Mouse (Mus musculus): ENCODE measurements around the gene Adrm1. TPM values are rescaled to one million over a fixed set of nuclear protein-coding genes. Genes with fewer than 3 reads are reported as not detected.

The Adrm1 gene
- total RNA-seq, 2 experiments from 2014 or later: 73.1 to 83.5 TPM

DNA sequence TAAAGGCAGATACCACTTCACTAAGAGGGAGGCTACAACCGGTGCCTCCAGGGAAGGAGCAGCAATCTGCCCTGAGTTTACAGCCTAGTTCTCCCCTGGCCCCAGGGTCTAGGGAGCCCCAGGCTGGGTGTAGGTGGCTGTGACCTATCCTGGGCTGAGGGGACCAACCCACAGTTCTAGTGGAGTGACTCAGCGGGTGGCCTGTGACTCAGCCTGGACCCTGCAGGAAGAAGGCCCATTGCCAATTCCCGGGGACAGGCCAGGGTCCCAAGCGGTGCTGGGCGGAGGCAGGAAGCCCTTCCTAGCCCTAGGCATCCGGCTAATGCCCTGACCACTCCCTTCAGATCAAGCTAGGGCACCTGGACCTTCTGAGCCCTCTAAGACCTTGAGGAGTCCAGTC is 44.7 kb downstream of the Adrm1 start:
- intact Hi-C loops (cut with DNase I): no loop called here
- DNase-seq (ENCODE audit: low spot score): peak; percentile 64

DNA sequence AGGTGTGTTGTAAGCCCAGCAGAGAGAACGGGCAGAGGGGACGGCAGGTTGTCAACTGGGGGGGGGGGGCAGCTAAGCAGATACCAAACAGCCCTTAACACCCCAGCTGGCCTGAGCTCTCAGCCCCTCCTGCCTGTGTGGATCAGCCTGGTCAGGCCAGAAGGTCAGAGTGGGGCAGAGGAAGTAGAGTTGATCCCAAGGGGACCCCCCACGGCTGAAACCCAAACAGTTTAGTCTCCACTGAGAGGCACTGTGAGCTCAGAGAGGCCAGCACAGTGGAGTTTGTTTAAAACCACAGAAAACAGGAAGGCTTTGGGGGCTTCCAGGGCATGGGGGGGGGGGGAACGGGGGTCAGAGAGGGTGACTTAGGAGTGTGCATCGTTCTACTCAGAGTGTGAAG is 45.6 kb downstream of the Adrm1 start:
- intact Hi-C loops (cut with DNase I): no loop called here
- DNase-seq (ENCODE audit: low spot score): no peak

DNA sequence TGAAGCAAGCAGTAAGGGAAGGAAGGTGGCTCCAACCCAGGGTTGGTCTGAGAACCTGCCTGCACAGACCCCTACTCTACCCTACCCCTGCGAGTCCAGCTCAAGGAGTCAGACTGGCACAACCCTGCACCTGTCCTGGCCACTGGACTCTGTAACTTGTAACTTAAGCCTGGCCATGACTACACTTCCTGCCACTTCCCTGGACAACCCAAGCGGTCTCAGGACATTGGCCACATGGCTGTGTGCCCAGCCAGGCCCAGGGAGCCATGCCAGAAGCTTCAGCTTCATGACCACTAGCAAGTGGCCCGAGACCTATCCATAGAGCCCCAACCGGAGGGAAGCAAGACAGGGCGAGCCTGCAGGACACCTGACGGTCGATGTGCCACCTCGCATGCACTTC is 46.3 kb downstream of the Adrm1 start:
- DNase-seq (ENCODE audit: low spot score): peak; percentile 74
- intact Hi-C loops (cut with DNase I): no loop called here

DNA sequence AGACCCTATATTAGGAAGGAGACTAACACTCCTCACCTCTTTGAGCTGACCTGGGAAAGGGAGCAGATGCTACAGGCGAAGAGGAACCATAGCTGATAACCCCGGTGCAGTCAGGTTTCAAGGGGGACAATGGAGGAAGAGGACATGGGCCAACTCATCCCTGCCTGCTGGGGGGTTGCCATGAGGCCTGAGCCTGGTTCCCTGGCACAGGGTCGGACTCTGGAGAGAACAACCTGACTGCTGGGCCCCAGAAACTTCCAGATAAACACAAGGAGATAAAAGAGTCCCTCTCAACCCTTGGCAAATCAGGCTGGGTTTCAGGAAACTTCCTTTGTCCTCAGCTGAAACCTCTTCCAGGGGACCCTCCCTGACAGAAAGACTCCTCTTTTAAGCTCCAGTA is 47.0 kb downstream of the Adrm1 start:
- DNase-seq (ENCODE audit: low spot score): no peak
- intact Hi-C loops (cut with DNase I): no loop called here

DNA sequence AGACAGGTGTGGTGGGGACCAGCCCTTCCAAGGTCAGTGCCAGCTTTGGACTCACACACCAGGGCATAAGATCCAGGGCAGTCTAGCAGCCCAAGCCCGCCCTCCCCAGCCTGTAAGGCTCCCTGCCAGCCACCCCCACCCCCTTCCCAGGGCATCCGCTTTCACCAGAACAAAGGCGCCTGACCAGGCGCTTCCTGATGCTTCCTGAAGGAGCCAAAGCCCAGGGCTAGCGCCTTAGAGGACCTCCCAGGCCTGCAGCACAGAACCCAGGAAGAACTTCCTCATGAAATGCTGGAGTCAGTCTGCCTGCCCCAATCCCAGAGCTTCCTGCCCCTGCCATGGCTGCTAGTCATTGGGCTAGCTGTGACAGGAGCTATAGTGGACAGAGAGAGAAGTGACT is 47.4 kb downstream of the Adrm1 start:
- DNase-seq (ENCODE audit: low spot score): no peak
- intact Hi-C loops (cut with DNase I): no loop called here

DNA sequence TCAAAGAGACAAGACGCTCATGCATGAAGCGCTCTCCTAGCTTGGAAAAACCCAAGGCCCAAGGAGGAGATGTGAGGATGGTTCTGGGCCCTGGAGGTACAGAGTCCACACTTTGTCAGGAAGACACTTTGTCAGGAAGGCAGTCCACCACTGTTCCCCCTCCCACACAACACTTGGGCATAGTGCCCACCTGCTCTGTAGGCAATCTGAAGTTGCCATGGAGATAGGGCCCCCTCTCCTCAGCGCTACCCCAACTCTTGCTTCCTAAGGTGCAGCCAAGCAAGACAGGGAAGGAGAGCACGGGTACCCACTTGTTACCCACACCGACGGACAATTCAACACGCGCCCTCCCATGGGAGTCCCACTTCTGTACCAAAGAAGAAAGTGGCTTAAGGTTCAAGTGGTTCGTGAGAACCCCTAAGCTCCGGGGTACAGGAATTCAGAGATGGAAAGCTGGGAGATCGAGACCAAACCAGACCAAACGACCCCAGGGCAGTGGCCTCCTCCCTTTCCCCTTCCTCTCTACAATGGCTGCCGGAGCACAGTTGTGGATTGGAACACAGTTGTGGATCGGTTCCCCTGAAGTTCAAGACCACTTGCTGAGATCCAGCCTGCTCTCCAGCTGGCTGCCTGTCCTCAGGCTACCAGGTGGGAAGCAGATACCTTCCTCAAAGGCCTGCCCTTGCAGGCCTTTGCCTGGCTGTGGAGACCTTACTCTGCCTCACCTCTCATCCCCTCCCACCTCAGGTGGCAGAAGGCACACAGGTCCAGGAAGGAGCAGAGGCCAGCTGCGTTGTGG is 48.1 kb downstream of the Adrm1 start:
- intact Hi-C loops (cut with DNase I): no loop called here
- no peak for DNase-seq (ENCODE audit: low spot score)

DNA sequence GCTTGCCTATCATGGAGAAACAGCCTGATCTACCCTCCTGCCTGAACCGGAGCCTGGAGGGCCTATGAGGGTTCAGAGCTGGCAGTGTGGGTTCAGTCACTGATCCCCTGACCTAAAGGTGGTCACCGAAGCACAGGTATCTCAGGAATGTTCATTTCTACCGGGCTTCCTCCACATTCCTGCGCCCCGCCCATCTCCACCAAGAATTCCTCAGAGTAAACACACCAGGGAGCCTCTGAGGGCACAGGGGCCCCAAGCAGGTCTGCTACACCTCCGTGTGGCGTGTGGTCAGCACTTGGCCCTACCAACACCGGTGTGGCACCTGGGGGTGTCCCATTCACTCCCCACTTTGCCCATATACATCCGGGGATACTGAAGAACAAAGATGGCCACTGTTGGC is 48.9 kb downstream of the Adrm1 start:
- intact Hi-C loops (cut with DNase I): no loop called here
- no peak for DNase-seq (ENCODE audit: low spot score)

DNA sequence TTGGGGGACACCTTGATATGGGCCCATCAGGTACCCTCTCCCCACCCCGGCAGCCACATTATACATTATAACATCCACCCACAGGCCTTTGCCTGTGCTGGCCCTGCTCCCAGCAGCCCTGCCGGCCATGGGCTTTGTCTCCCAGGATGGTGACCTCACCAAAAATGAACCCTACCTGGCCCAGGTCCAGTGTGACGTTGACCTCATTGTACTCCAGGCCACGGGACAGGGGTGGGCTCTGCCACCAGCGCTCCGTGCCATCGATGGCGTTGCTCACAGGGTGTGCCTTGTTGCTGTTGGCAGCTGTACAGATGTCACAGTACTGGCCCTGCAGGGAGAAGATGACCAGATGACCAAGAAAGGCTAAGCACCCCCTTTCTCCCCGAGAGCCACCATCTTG is 49.8 kb downstream of the Adrm1 start:
- intact Hi-C loops (cut with DNase I): no loop called here

DNA sequence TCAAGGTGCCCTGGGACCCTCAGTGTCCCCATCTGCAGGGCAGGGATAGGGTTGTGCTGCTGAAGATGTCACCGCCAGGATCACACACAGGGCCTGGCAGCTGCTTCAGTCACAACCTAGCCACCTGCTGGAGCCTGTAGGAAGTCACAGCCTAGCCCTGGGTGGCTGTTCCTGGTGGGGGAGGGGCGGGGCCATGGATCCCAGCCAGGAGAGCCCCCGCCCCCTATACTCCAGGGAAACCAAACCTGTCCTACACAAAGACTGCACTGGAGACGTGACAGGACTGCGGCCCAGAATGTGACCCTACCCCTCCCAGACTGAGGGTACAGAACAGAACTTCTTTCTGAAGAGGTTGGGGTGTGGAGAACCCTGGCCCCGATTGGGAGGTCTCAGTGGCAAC is 51.0 kb downstream of the Adrm1 start:
- no peak for DNase-seq (ENCODE audit: low spot score)
- intact Hi-C loops (cut with DNase I): no loop called here

More for the DNA sequence above, 49.8 kb downstream of the Adrm1 start:
- DNase-seq (ENCODE audit: low spot score): no peak

DNA sequence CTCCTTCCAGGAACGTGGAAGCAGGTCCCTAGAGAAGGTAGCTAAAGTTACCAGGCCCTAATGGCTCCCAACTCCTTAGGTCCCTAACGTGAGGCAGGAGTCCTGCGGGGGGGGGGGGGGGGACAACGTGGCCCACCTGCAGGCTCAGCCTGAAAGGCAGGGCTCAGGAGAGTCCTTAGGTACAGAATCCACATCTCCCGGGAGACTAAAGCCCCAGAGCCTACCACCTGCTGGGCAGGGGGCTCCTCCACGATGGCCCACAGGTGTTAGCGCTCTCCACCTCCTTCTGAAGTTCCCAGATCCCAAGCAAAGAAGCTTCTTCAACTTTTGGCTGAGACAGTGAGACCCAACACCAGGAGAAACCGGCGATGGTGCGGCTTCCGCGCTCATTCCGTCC is 53.4 kb downstream of the Adrm1 start:
- DNase-seq (ENCODE audit: low spot score): no peak
- intact Hi-C loops (cut with DNase I): loop anchor here (2.0 kb wide), 1 partner anchor 16 kb away; no protein-coding TSS in a partner anchor

DNA sequence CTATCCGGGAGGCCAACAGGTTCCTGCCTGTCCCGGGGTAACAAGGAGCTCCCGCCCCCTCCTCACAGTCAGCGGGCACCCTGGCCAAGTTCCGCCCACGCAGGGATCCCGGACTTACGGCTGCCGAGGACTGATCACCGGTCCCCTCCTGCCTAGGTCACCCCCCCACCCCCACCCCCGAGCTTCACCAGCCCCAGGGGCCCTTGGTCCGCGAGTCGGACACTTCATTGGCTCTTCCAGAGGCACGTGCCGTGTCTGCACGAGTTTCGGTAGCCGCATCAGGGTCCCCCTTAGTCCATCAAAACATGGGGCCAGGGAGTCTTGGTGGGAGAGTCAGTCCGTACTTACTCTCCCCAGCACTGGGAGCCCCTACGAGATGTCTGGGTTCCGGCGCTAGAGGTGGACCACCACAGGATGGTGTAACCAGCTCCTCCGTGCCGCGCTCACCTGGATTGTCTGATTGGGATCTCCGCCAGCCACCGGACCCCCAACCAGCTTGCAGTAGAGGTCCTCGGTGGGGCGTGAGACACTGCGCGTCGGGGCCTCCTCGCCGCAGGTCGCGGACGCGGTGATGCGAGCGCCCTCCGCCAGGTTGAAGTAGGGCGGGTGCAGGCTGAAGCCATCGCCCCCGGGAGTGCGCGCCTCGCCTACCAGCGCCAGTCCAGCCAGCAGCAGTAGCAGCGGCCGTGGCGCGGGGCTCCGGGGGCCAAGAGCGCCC is 53.9 kb downstream of the Adrm1 start:
- DNase-seq (ENCODE audit: low spot score): no peak
- intact Hi-C loops (cut with DNase I): loop anchor here (2.0 kb wide), 1 partner anchor 16 kb away; no protein-coding TSS in a partner anchor

Small RNA genes within 50 kb of the gene (microRNA-seq; reads per million reads assigned to microRNA genes)
- not detected for gene Mir7005

Other genes starting within 250 kb of the Adrm1 start
- gene Taf4, start 194.8 kb upstream of the Adrm1 start, total RNA-seq (2021): 10 to 100 TPM; 18.7 to 19.5 TPM
- 10 to 100 TPM; 59.2 to 63.1 TPM for gene Lsm14b, start 146.5 kb upstream of the Adrm1 start, total RNA-seq (2021)
- 100 to 1,000 TPM; 155 to 163 TPM for gene Psma7, start 129.1 kb upstream of the Adrm1 start, total RNA-seq (2021)
- 1 to 10 TPM; 2.2 to 2.3 TPM for gene Ss18l1, start 129.0 kb upstream of the Adrm1 start, total RNA-seq (2021)
- 10 to 100 TPM; 23.0 to 27.4 TPM for gene Mtg2, start 100.9 kb upstream of the Adrm1 start, total RNA-seq (2021)
- gene Hrh3, start 67.0 kb upstream of the Adrm1 start, total RNA-seq (2021): not detected
- 10 to 100 TPM; 32.3 to 36.4 TPM for gene Osbpl2, start 52.2 kb upstream of the Adrm1 start, total RNA-seq (2021)
- gene Lama5, start 54.4 kb downstream of the Adrm1 start, total RNA-seq (2021): 10 to 100 TPM; 50.3 to 58.2 TPM
- gene Rps21, start 85.9 kb downstream of the Adrm1 start, total RNA-seq (2021): 100 to 1,000 TPM; 471 to 515 TPM
- gene Cables2, start 102.0 kb downstream of the Adrm1 start, total RNA-seq (2021): 10 to 100 TPM; 13.0 to 13.8 TPM
- gene Rbbp8nl, start 118.4 kb downstream of the Adrm1 start, total RNA-seq (2021): not detected
- 1 to 10 TPM in 1 of 2 experiments, under 1 TPM in 1; 0.98 to 1.1 TPM for gene Gata5, start 163.2 kb downstream of the Adrm1 start, total RNA-seq (2021)